Mouse (Mus musculus) bone marrow, adult 2 months (tissue): ENCODE measurements around the gene Gm45808.

Experiments used
- CTCF ChIP-seq: fragments of 200-500 bp; IDR thresholded peaks from 2 replicates; pipeline ENCODE4 v1.5.1; 2011; ENCODE audit warnings: low read length, control low read depth; ENCODE audit not compliant: control insufficient read depth, insufficient read depth
- POLR2A ChIP-seq: fragments of 200-500 bp; IDR thresholded peaks from 2 replicates; pipeline ENCODE4 v1.6.1; 2011; ENCODE audit warnings: low read depth, mild to moderate bottlenecking, control low read depth, low read length, borderline replicate concordance; ENCODE audit not compliant: control insufficient read depth

DNA sequence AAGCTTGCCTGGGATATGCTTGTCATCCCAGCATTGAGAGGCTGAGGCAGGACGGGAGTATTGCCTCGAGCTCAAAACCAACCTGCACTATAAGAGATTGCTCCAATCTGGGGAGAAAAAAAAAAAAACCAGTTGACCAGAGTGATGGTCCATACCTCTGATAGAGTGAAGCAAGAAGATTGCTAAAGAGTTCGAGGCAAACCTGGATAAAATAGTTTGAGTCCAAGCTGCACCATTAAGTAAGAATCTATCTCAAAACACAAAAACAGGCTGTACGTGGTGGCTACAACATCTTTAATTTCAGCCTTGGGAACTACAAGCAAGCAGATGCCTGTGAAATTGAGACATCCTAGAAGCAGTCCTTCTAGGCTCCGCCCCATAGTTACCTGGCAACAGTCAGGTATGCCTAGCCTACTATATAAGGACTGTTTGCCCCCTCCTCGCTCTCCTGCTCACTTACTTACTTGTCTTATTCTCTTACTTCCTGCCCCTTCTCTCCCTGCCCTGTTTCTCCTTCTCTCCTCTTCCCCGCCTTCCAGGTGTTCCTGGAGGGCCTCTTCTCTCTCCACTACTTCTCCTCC, 19.4 kb downstream of the Gm45808 start:
- TF ChIP-seq POLR2A: no peak
- no peak for TF ChIP-seq CTCF
